Mouse (Mus musculus) heart, postnatal 10 days (tissue): ENCODE results near the gene E130114P18Rik. TPM values are rescaled to one million over a fixed set of nuclear protein-coding genes. Genes with fewer than 3 reads are reported as not detected.
A peak's percentile ranks its signal among the peaks of the same experiment; 100 is the strongest.

Experiments
- DNase-seq, 2 experiments: peaks; one replicate each; pipeline ENCODE4 v3.0.0; 2021
- intact Hi-C: fragments of 180-260 bp; cut with DNase I; formaldehyde crosslinking; loops from one replicate; pipeline ENCODE4 v1.15.1; 2025
- total RNA-seq, 2 experiments: library from RNA; stranded (reverse); gene quantifications; 2 replicates each; pipeline ENCODE4 v1.2.3; 2021

E130114P18Rik gene
- total RNA-seq, 2 experiments from 2014 or later, result 0.34 to 0.47 TPM

- DNase-seq, result no peak
- intact Hi-C loops, result loop anchor here (10.0 kb wide), 1 partner anchor 445 kb away; no protein-coding TSS in a partner anchor
These were observed 108.1 kb downstream of the E130114P18Rik start for GRCm38 (mm10) chr4:97669808-97670207.

GRCm38 (mm10) chr4:97665428-97665755 is 112.5 kb downstream of the E130114P18Rik start:
- intact Hi-C loops, result no loop called here
- no peak for DNase-seq

- DNase-seq, result peak; percentile 29 to 41
- intact Hi-C loops, result no loop called here
These were observed 113.0 kb downstream of the E130114P18Rik start for GRCm38 (mm10) chr4:97664738-97665427.

- intact Hi-C loops, result no loop called here
- no peak for DNase-seq
These were observed 114.0 kb downstream of the E130114P18Rik start for GRCm38 (mm10) chr4:97663922-97664321.

DNA sequence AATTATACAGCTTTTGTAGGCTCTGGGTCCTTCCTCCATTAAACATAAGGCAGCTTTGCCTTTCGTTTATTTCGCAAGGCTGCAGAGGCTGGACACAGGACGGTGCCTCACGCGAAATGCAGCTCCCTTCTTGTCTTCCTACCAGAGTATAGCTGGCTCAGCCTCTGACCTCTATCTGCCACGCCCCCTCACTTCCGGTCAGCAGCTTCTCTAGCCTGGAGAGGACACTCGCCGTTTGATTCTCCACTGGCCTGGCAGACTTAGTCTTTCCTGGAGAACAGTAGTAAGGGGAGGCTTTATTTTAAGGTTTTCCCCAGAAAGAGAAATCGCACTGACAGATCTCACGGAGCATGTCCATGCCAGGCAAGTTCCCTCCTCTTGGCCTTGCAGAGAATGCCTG is 115.0 kb downstream of the E130114P18Rik start:
- peak in 1 of 2 experiments; percentile 54 for DNase-seq
- intact Hi-C loops, result no loop called here

GRCm38 (mm10) chr4:97661611-97662273 is 116.1 kb downstream of the E130114P18Rik start:
- intact Hi-C loops, result no loop called here
- no peak for DNase-seq

GRCm38 (mm10) chr4:97657586-97657985 is 120.3 kb downstream of the E130114P18Rik start:
- intact Hi-C loops, result no loop called here
- DNase-seq, result peak; percentile 35

DNA sequence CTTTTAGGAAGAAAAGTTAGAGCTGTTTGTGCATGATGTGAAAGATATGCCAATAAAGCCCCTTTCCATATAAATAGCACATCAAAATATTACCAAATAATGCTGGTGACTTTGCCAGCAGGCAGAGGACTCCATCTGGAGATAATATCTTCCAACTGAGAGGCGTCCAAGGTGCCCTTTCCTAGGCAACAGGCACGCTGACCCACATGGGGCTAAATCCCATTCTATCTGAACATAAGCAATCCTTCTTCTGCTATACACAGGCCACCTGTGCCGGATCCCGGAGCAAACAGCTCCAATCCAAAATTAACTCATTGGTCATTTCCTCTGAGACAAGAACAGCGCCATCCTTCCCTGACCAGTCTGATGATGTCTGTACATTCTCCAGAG is 128.3 kb downstream of the E130114P18Rik start:
- no peak for DNase-seq
- intact Hi-C loops, result no loop called here

- intact Hi-C loops, result no loop called here
These were observed 128.9 kb downstream of the E130114P18Rik start for GRCm38 (mm10) chr4:97648825-97649625.

GRCm38 (mm10) chr4:97648436-97648707 is 129.5 kb downstream of the E130114P18Rik start:
- no peak for DNase-seq
- intact Hi-C loops, result no loop called here

More at GRCm38 (mm10) chr4:97648825-97649625, 128.9 kb downstream of the E130114P18Rik start:
- DNase-seq, result peak; percentile 71 to 74

- intact Hi-C loops, result no loop called here
- DNase-seq, result peak; percentile 30 to 35
These were observed 130.0 kb downstream of the E130114P18Rik start for GRCm38 (mm10) chr4:97647700-97648435.

GRCm38 (mm10) chr4:97647236-97647635 is 130.6 kb downstream of the E130114P18Rik start:
- no peak for DNase-seq
- intact Hi-C loops, result no loop called here

DNA sequence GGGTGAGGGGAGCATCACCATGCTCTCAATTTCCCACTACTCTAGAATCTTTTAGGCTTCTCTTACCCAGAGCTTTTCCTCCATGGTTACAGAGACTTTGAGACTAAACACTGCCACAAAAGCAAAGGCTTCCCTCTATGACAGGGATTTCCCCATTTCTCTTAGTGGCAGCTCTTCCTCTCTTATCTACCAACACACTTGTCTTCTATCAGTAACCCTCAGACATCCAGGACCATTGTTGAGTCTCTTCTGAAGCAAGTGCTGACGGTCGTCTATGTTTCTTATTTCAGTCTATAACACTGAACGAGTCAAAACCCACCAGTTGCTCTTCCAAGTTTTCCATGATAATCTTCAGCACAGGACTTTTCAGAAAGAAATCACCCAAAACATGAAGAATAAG is 137.5 kb downstream of the E130114P18Rik start:
- DNase-seq, result no peak
- intact Hi-C loops, result no loop called here

GRCm38 (mm10) chr4:97636569-97636968 is 141.3 kb downstream of the E130114P18Rik start:
- intact Hi-C loops, result no loop called here
- DNase-seq, result no peak

GRCm38 (mm10) chr4:97635757-97636292 is 142.1 kb downstream of the E130114P18Rik start:
- no peak for DNase-seq
- intact Hi-C loops, result no loop called here

- no peak for DNase-seq
- intact Hi-C loops, result no loop called here
These were observed 142.6 kb downstream of the E130114P18Rik start for GRCm38 (mm10) chr4:97635296-97635755.

DNA sequence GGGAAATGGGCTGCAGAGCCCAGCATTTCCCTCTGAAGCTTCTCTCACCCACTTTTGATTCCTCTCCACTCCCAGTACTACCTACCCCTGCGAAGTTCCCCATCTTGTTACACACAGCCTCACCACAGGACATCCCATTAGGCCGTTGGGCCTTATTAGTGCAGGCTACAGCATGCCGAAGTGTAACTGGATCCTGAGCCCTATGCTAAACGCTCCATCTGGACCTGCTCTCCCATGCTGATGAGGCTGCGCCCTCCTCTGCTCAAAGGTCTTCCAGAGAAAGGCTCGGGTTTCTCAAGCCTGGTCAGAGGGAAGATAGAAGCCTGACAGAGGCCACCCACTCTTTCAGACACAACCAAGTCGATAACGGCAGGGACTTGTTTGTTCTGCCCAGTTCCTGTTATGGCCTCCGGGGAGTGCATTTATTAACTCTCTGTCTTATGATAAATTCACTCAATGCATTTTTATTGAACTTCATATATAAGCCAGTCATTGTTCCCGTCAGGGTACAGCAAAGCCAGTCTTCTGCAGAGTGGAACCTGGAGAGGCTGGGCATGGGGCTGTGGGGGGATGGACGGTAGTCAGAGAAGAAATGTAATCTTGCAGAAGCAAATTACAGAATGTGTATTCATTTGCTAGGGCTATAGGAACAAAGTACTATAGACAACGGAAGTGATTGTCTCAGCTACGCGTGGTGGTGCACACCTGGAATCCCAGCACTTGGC is 148.8 kb downstream of the E130114P18Rik start:
- DNase-seq, result peak in 1 of 2 experiments; percentile 26
- intact Hi-C loops, result no loop called here

DNA sequence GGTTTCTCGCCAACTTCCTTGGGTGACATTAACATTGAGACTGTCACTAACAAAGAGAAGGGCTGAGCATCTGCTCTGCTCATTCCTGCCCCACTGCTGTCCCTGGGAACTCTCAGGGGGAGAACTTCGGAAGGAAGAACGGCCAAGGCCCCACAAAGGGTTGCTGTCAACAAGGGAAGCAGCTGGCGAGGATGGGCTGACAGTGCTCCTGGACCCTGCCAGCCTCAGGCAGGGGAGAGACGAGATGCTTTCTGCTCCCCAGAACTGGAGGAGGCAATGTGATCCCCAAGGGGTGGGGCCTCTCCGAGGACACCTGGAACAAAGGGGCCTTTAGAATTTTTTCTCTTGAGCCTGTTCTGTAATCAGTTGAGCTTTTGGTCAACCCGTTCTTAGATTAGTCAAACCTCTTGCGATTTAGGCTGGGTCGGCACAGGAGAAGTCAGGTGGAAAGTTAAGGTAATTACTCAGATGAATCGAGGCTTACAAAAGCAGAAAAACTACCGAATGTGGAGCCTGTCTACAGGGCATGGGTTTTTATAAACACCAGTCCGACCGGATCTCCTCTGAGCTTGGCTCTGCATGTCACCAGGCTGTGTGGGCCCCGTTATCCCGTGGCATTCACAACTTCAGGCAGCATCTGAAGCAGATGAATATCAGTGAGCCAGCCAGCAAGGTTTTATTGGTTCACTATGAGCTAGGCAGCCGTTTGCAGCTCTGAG is 151.7 kb downstream of the E130114P18Rik start:
- no peak for DNase-seq
- intact Hi-C loops, result no loop called here

DNA sequence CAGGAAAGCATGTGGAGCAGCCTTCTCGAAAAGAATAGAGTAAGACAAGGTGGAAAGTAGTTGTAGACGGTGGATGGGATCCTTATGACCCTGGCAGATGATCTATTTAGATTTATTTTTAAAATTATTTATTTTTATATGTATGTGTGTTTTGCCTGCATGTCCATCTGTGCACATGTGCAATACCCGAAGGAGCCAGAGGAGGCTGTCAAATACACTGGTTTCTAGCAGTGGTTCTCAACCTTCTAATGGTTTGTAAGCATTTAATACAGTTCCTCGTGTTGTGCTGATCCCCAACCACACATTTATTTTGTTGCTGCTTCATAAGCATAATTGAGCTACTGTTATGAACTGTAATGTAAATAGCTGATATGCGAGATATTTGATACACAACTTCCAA is 154.7 kb downstream of the E130114P18Rik start:
- intact Hi-C loops, result loop anchor here (2.0 kb wide), 1 partner anchor 122 kb away; no protein-coding TSS in a partner anchor
- peak; percentile 21 to 43 for DNase-seq
